Mouse (Mus musculus) adrenal gland, adult 18-20 months (tissue): ENCODE data around the gene Sf1. TPM values are rescaled to one million over a fixed set of nuclear protein-coding genes. Genes with fewer than 3 reads are reported as not detected.

ENCODE experiments used
- DNase-seq, 2 experiments: peaks; one replicate each; pipeline ENCODE4 v3.0.0; 2021 to 2022; ENCODE audit warnings: low spot score in 2 of 2
- total RNA-seq, 2 experiments: library from RNA; stranded (reverse); gene quantifications; 1 replicate in 1 of 2; 2 replicates in 1 of 2; pipeline ENCODE4 v1.2.3; 2021

The Sf1 gene
- total RNA-seq, 2 experiments from 2014 or later = 233 to 277 TPM

GRCm38 (mm10) chr19:6373539-6374400 lies 10.3 kb downstream of the Sf1 start:
- DNase-seq = peak; percentile 81 to 86

- no peak for DNase-seq
Observed at GRCm38 (mm10) chr19:6374571-6374970, 11.1 kb downstream of the Sf1 start.

GRCm38 (mm10) chr19:6375423-6376254 lies 12.1 kb downstream of the Sf1 start:
- DNase-seq = no peak

- DNase-seq = no peak
Observed at GRCm38 (mm10) chr19:6376255-6376564, 12.7 kb downstream of the Sf1 start.

GRCm38 (mm10) chr19:6376643-6377042 lies 13.2 kb downstream of the Sf1 start:
- DNase-seq = no peak

GRCm38 (mm10) chr19:6377327-6378040 lies 14.0 kb downstream of the Sf1 start:
- no peak for DNase-seq

- no peak for DNase-seq
Observed at GRCm38 (mm10) chr19:6380411-6381166, 17.1 kb downstream of the Sf1 start.

GRCm38 (mm10) chr19:6381238-6381637 lies 17.7 kb downstream of the Sf1 start:
- no peak for DNase-seq

- no peak for DNase-seq
Observed at GRCm38 (mm10) chr19:6382323-6382924, 18.9 kb downstream of the Sf1 start.

GRCm38 (mm10) chr19:6383470-6383869 lies 20.0 kb downstream of the Sf1 start:
- DNase-seq = no peak

GRCm38 (mm10) chr19:6384128-6384527 lies 20.6 kb downstream of the Sf1 start, which contains the start of gene Pygm:
Pygm (plus strand) TSS chr19:6384399.
- no peak for DNase-seq

GRCm38 (mm10) chr19:6384954-6385353 lies 21.5 kb downstream of the Sf1 start:
- DNase-seq = peak in 1 of 2 experiments; percentile 54

- DNase-seq = no peak
Observed at GRCm38 (mm10) chr19:6385419-6385818, 21.9 kb downstream of the Sf1 start.

- DNase-seq = no peak
Observed at GRCm38 (mm10) chr19:6385821-6386220, 22.3 kb downstream of the Sf1 start.

- DNase-seq = no peak
Observed at GRCm38 (mm10) chr19:6386234-6386633, 22.7 kb downstream of the Sf1 start.

GRCm38 (mm10) chr19:6388006-6388405 lies 24.5 kb downstream of the Sf1 start:
- DNase-seq = no peak

- peak in 1 of 2 experiments; percentile 21 for DNase-seq
Observed at GRCm38 (mm10) chr19:6389803-6390202, 26.3 kb downstream of the Sf1 start.

GRCm38 (mm10) chr19:6390251-6390650 lies 26.8 kb downstream of the Sf1 start:
- no peak for DNase-seq

GRCm38 (mm10) chr19:6392743-6393393 lies 29.4 kb downstream of the Sf1 start:
- DNase-seq = no peak

- DNase-seq = no peak
Observed at GRCm38 (mm10) chr19:6393637-6394036, 30.1 kb downstream of the Sf1 start.
